Mouse (Mus musculus) liver, embryonic 14.5 days (tissue): ENCODE measurements at regions not wholly inside any gene's neighbourhood (a gene's known extent, or its start where the extent isn't known, plus 50 kb on each side); places are given as distances from the start of the nearest gene placed in this dataset.

Experiments
- CTCF ChIP-seq: IDR thresholded peaks from 2 replicates; pipeline ENCODE4 v1.5.1; 2016; ENCODE audit warnings: antibody characterized with exemption, low read depth, control low read depth
- EP300 ChIP-seq: IDR thresholded peaks from 2 replicates; pipeline ENCODE4 v1.6.1; 2016; ENCODE audit warnings: antibody characterized with exemption, low read depth

GRCm38 (mm10) chr11:48568769-48569168, 231.4 kb upstream of the Rack1 start:
- TF ChIP-seq CTCF (no peak), EP300 (no peak)
